Mouse (Mus musculus) lung, postnatal 0 days (tissue): ENCODE results near the gene Gnb1l. TPM values are rescaled to one million over a fixed set of nuclear protein-coding genes. Genes with fewer than 3 reads are reported as not detected.

Experiments used
- ATAC-seq: fragments of 200-750 bp; cut with Nextera tagmentation; 2 replicates; pipeline ENCODE4 v1.8.0; 2017; ENCODE audit warnings: moderate library complexity
- DNase-seq: peaks from one replicate; pipeline ENCODE4 v3.0.0-alpha.2; 2016; ENCODE audit warnings: low spot score
- H3K27ac ChIP-seq: fragments of 300-500 bp; sonication (generic); 2 replicates; pipeline ENCODE4 v1.5.1; 2014; ENCODE audit warnings: antibody characterized with exemption, mild to moderate bottlenecking, low read length, mixed read lengths
- H3K27me3 ChIP-seq: fragments of 300-500 bp; sonication (generic); replicated peaks from 2 replicates; pipeline ENCODE4 v1.6.1; 2014; ENCODE audit warnings: low read length, mixed read lengths; ENCODE audit not compliant: insufficient read depth
- H3K36me3 ChIP-seq: fragments of 300-500 bp; sonication (generic); 2 replicates; pipeline ENCODE4 v1.6.1; 2014; ENCODE audit warnings: low read length, mixed read lengths; ENCODE audit not compliant: insufficient read depth
- H3K4me1 ChIP-seq: fragments of 300-500 bp; sonication (generic); 2 replicates; pipeline ENCODE4 v1.6.1; 2014; ENCODE audit warnings: antibody characterized with exemption, low read depth, low read length, mixed read lengths; ENCODE audit not compliant: insufficient read depth
- H3K4me2 ChIP-seq: fragments of 300-500 bp; sonication (generic); replicated peaks from 2 replicates; pipeline ENCODE4 v1.6.1; 2014; ENCODE audit warnings: low read depth, mild to moderate bottlenecking, low read length, moderate library complexity, mixed read lengths
- H3K4me3 ChIP-seq: fragments of 300-500 bp; sonication (generic); 2 replicates; pipeline ENCODE4 v1.5.1; 2014; ENCODE audit warnings: low read depth, low read length
- H3K9ac ChIP-seq: fragments of 300-500 bp; sonication (generic); replicated peaks from 2 replicates; pipeline ENCODE4 v1.6.1; 2014; ENCODE audit warnings: low read depth, mild to moderate bottlenecking
- H3K9me3 ChIP-seq: fragments of 300-500 bp; sonication (generic); 2 replicates; pipeline ENCODE4 v1.6.1; 2016; ENCODE audit warnings: low read length, mixed read lengths
- CTCF ChIP-seq: IDR thresholded peaks from 2 replicates; pipeline ENCODE4 v1.5.1; 2016; ENCODE audit warnings: antibody characterized with exemption, mild to moderate bottlenecking
- EP300 ChIP-seq: IDR thresholded peaks from 2 replicates; pipeline ENCODE4 v1.6.1; 2016; ENCODE audit warnings: antibody characterized with exemption, mild to moderate bottlenecking, control low read depth
- WGBS: fragments of 180-500 bp; shearing (Covaris S2); extraction: QIAGEN DNeasy Blood & Tissue Kit; methylation state at CpG from one replicate; pipeline ENCODE4 v1.1.7; 2014; 5-methylcytosine and 5-hydroxymethylcytosine counted together
- polyA plus RNA-seq: library from polyadenylated mRNA; unstranded; fragments of >200 nt; fragmentation: Nextera tagmentation; extraction: Ambion mirVana; gene quantifications from 2 replicates; pipeline ENCODE4 v1.2.1, GENCODE M21; 2015

The Gnb1l gene
- polyA plus RNA-seq, 1 experiment from 2014 or later = 8.4 TPM

GRCm38 (mm10) chr16:18474021-18474420 is 24.5 kb upstream of the Gnb1l start:
- DNase-seq (no peak), ATAC-seq (no peak)
- H3K4me2 ChIP-seq = no peak overlapping the region
- H3K4me1 ChIP-seq = no peaks in the 10 kb centered on the region
- no peak overlapping the region for H3K4me3 ChIP-seq
- no peaks in the 10 kb centered on the region for H3K27me3 ChIP-seq
- no peak overlapping the region for H3K27ac ChIP-seq
- H3K9ac ChIP-seq = no peak overlapping the region
- no peaks in the 10 kb centered on the region for H3K9me3 ChIP-seq
- H3K36me3 ChIP-seq = peaks cover 8% of the 10 kb centered on the region; the same call in 1 of the 2 replicates
- TF ChIP-seq CTCF = no peak
- TF ChIP-seq EP300 = no peak
- 68% methylated on average over 2 of the region's 2 CpGs for WGBS

- Histone ChIP-seq H3K4me3 (no peak overlapping the region), H3K9me3 (no peaks in the 10 kb centered on the region), H3K27me3 (no peaks in the 10 kb centered on the region), H3K4me1 (no peaks in the 10 kb centered on the region), H3K36me3 (no peaks in the 10 kb centered on the region), H3K9ac (no peak overlapping the region), H3K4me2 (no peak overlapping the region), H3K27ac (no peak overlapping the region)
- no peak for ATAC-seq
- WGBS = 59% methylated on average over 6 of the region's 6 CpGs
- DNase-seq = no peak
- TF ChIP-seq CTCF (peak; percentile 48), EP300 (no peak)
These were observed 20.5 kb upstream of the Gnb1l start for GRCm38 (mm10) chr16:18477996-18478395.

GRCm38 (mm10) chr16:18479667-18480066 is 18.8 kb upstream of the Gnb1l start:
- no peak overlapping the region for H3K27ac ChIP-seq
- DNase-seq = no peak
- TF ChIP-seq CTCF (no peak), EP300 (no peak)
- H3K4me3 ChIP-seq = no peak overlapping the region
- no peaks in the 10 kb centered on the region for H3K36me3 ChIP-seq
- no peak for ATAC-seq
- H3K9me3 ChIP-seq = no peaks in the 10 kb centered on the region
- no peaks in the 10 kb centered on the region for H3K27me3 ChIP-seq
- no peak overlapping the region for H3K4me2 ChIP-seq
- no peaks in the 10 kb centered on the region for H3K4me1 ChIP-seq
- no peak overlapping the region for H3K9ac ChIP-seq
- 46% methylated on average over 7 of the region's 7 CpGs for WGBS

GRCm38 (mm10) chr16:18480933-18481485 is 17.5 kb upstream of the Gnb1l start:
- H3K27me3 ChIP-seq = no peaks in the 10 kb centered on the region
- H3K27ac ChIP-seq = no peak overlapping the region
- TF ChIP-seq EP300 (no peak), CTCF (peak; percentile 58)
- ATAC-seq (no peak), DNase-seq (no peak)
- 53% methylated on average over 4 of the region's 4 CpGs for WGBS
- no peaks in the 10 kb centered on the region for H3K36me3 ChIP-seq
- H3K4me2 ChIP-seq = no peak overlapping the region
- H3K9me3 ChIP-seq = no peaks in the 10 kb centered on the region
- H3K4me3 ChIP-seq = no peak overlapping the region
- no peak overlapping the region for H3K9ac ChIP-seq
- no peaks in the 10 kb centered on the region for H3K4me1 ChIP-seq

- H3K4me3 ChIP-seq = no peak overlapping the region
- DNase-seq = no peak
- ATAC-seq = no peak
- no peak overlapping the region for H3K4me2 ChIP-seq
- H3K27ac ChIP-seq = no peak overlapping the region
- no peaks in the 10 kb centered on the region for H3K9me3 ChIP-seq
- H3K9ac ChIP-seq = no peak overlapping the region
- WGBS = 87% methylated on average over 3 of the region's 3 CpGs
- H3K4me1 ChIP-seq = no peaks in the 10 kb centered on the region
- H3K27me3 ChIP-seq = no peaks in the 10 kb centered on the region
- no peaks in the 10 kb centered on the region for H3K36me3 ChIP-seq
- TF ChIP-seq CTCF (no peak), EP300 (no peak)
These were observed 16.1 kb upstream of the Gnb1l start for GRCm38 (mm10) chr16:18482431-18482830.

- DNase-seq (no peak), ATAC-seq (no peak)
- Histone ChIP-seq H3K4me2 (no peak overlapping the region), H3K4me3 (no peak overlapping the region), H3K36me3 (no peaks in the 10 kb centered on the region), H3K27ac (no peak overlapping the region), H3K9me3 (no peaks in the 10 kb centered on the region), H3K4me1 (no peaks in the 10 kb centered on the region), H3K27me3 (no peaks in the 10 kb centered on the region), H3K9ac (no peak overlapping the region)
- 74% methylated on average over 5 of the region's 5 CpGs for WGBS
- TF ChIP-seq CTCF (no peak), EP300 (no peak)
These were observed 14.7 kb upstream of the Gnb1l start for GRCm38 (mm10) chr16:18483839-18484238.

- ATAC-seq (no peak), DNase-seq (no peak)
- Histone ChIP-seq H3K36me3 (no peaks in the 10 kb centered on the region), H3K9me3 (no peaks in the 10 kb centered on the region), H3K4me3 (no peak overlapping the region), H3K27me3 (no peaks in the 10 kb centered on the region), H3K4me1 (no peaks in the 10 kb centered on the region), H3K9ac (no peak overlapping the region), H3K27ac (no peak overlapping the region), H3K4me2 (no peak overlapping the region)
- no peak for TF ChIP-seq CTCF
- TF ChIP-seq EP300 = no peak
- 42% methylated on average over 4 of the region's 4 CpGs for WGBS
These were observed 14.1 kb upstream of the Gnb1l start for GRCm38 (mm10) chr16:18484386-18484785.
